Mouse (Mus musculus) fibroblast of lung, adult 2 months (primary cell): ENCODE results near the gene Nr5a2.
"Not testable (repeated sequence)": the region's sequence is repeated elsewhere in the genome, so short reads cannot be mapped to it uniquely, and the experiment has no call there.

Experiments used
- DNase-seq: peaks from one replicate; pipeline ENCODE4 v3.0.0-alpha.2; 2011; ENCODE audit warnings: low read depth

Nr5a2 gene

DNA sequence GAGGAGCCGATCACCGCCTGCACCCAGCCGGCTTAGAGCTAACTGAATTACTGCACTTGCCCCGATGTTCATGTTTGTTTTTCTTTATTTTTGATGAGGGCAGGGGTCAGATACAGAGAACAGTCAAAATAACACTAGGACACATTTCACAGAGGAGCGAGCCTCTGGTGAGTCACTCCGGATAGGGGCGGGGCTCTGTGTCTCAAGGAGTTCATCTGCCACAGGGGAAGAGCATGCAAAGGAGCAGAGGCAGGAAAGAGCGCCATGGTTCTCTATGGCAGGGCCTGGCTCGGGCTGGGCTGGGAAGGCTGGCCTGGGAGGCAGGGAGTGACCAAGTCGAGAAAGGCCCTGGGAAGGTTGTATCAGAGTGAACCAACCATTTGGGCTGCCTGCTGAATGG lies 121.0 kb downstream of the Nr5a2 start:
- no peak for DNase-seq

DNA sequence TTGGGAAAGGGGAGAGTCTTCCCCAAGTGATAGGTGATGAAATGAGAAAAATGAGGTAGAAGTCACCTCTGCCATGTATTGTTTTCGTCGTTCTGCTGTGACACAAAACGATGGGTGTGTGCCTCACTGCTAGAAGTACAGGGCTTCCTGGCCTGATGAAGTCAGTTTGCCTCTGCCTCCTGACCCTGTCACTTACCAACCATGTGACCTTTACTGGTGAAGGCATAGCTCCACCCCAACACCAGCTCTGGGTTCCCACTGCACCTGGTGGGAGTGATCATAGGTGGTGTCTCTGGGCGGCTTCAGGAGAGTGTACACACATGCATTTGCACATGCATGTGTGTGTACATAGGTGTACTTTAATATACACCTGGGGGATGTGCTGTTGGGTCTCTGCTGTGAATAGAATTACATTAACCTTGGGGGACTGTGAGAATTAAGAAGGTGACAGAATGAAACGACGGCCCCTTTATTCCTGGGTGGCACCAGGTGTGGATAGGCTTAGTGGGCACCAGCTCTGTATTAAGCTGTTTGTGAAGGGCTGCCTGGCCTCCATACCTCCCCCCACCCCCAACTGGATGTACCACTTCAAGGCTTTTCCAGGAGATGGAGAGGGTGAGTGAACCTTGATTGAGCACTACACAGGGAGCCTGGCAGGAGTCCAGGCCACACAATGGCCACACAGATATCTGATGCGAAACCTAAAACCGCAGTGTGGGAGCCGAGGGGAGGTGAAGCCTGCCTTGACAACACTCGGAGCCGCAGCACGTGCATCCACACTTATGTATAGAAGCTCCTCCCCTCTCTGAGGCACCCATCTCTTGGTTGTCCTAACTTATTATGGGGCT lies 127.7 kb downstream of the Nr5a2 start:
- DNase-seq, result no peak

DNA sequence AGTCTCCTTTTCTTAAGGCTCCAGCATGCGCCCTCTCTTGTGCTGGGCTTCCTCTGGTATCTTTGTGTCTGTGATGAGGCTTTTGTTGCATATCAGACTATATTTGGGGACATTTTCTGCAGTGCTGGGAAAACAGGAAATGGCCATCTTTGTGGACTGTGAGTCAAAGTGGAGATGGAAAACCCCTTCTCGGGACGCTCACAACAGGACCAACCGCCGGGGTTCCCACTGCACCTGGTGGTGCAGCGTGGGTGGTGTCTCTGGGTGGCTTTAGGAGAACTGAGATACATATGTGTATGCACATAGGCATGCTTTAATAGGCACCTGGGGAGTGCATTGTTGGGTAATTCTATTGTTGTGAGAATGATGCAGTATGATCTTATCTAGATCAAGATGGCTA lies 129.3 kb downstream of the Nr5a2 start:
- DNase-seq, result no peak

DNA sequence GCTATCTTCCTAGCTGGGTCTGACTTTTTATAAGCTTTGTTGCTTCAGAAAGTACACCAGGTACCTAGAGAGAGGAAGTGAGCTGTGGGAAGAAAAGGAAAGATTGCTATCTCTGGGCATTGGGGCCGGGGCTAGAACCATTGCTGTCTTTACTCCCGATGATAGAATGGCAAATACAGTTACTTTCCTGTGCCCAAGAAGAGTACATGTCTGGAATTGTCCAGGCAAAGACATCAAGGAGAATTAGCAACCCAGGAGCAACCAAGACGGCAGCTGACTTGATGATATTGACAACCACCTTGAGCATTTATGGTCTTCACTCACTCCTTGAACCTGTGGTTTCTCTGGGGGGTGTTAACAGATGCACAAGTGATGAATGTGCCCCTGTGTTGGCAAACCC lies 130.3 kb downstream of the Nr5a2 start:
- no peak for DNase-seq

DNA sequence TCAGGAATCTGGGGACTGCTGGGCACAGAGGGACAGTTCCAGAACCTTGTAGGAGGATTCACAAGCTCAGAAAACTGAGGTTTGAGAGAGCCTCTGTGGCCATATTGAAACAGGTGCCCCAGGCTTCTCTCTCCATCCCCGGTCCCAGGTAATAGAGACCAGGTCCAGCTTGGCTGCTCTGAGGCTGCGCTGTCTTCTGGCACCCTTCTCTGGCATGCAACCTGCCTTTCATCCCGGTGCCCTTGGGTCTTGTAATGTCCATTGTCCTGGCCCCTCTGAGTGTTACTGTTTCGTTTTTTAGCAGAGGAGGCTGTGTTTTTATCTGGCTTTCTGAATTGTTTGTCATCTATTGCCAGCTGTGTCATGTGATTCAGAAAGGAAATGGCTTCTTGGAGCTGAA lies 136.4 kb downstream of the Nr5a2 start:
- no peak for DNase-seq

DNA sequence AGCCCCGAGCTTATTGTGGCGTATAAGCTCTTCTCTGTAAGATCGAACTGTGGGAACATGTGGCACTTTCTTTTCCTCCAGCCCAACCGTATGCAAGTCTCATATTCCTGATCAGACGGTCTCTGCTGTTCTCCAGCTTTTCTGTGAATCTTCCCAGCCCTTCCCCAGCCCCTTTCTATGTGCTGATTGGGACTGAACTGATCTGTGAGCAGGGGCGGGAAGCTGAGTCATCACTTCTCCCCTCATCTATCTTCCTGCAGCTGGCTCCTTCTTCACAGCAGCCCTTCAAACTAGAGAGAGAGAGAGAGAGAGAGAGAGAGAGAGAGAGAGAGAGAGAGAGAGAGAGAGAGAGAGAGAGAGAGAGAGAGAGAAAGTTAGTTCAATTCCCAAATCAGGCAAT lies 159.6 kb downstream of the Nr5a2 start:
- no peak for DNase-seq

DNA sequence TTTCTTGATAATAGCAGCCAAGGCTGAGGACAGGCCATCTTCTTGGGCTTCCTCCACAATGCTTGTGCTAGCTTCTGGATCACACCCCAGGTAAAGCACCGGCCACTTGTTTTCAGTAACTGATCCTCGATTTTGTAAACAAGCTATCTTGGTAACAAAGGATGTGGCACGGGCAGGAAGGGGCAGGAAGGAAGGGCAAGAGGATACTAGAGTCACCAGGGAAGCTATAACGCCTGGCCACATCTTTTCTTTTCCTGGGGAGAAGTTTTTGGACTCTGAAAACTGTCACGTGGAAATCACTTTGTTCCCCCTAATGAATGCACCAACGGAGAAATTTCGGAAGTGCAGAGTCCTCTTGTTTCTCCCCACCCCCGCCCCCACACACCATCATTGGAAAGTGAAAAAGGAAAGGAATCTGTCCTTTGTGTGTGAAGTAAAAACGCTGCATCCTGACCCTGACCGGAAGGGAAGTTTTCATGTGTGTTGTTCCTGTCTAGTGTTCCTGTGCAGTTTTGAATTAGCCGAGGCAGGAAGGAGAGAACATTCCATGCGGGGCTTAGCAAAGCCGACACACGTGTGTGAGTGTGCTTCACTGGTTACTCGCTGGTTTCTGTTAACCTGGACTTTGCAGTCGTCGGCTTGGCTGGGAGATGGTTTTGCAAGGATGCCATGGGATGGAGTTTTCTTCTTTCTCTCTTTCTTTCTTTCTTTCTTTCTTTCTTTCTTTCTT lies 163.7 kb downstream of the Nr5a2 start:
- no peak for DNase-seq

DNA sequence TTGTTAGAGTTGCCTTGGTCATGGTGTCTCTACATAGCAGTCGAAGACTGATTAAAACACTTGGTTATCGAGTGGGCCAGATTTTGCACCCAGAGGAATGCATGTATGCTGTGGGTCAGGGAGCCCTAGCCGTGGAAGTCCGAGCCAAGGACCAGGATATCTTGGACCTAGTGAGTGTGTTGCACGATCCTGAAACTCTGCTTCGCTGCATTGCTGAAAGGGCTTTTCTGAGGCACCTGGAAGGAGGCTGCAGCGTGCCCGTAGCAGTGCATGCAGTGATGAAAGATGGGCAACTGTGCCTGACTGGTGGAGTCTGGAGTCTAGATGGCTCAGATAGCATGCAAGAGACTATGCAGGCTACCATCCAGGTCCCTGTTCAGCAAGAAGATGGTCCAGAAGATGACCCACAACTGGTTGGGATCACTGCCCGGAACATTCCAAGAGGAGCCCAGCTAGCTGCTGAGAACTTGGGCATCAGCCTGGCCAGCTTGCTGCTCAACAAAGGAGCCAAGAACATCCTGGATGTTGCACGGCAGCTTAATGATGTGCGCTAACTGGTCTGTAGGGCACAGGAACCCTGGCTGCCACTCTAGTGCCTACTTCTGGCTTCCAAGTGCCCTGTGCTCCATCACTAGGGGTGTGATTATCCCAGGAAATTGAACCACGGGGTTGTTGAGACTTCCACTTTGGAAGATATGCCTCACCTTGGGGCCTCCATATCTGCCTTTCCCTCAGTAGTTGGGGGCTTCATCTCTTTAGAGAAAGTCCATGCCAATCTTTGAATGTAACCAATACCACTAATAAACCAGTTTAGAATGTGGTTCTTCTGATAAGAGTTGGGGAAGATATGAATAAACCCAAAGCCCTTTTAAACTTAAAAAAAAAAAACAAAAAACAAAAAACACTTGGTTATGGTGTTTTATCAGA lies 167.0 kb downstream of the Nr5a2 start:
- not testable (repeated sequence) for DNase-seq
